Mouse (Mus musculus): Measurements from ENCODE around the gene Vmac.

Vmac gene

DNA sequence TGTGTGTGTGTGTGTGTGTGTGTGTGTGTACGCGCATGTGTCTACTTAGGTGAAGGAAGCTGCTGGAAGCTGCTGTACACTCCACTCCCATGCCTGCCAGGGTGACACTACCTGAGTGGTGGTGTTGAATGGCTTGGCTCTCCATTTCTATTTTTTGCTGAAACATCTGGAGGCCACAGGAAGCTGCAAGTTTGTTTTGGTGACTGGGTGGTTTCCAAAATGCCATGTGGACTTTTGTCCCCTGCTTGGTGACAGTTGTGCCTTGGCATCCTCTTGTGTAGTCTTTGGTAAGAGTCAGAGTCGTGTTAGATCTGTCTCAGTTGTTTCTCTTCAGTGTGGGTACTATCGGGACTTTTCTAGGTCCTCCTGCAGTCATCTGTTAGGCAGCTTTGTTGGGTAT, 31.0 kb downstream of the Vmac start:
- DNase-seq (ENCODE audit: low spot score) = no peak

DNA sequence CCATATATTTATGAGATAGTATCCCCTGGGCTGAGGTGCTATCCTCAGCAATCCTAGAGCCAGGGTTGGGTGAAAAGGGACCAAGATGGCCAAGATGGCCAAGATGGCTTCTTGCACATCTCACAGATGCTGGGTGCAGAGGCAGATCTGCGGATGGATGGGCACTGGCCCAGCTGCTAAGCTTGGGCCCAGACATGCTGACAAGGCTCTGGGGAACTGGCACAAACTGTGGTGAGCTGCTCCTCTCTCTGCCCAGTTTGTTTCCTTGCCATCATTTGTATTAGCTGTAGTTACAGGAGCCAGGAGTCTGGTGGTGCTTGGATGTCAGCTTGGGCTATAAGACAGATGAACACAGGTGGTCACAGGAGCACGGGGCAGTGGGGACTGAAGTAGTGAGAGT, 33.2 kb downstream of the Vmac start:
- DNase-seq (ENCODE audit: low spot score) = no peak

DNA sequence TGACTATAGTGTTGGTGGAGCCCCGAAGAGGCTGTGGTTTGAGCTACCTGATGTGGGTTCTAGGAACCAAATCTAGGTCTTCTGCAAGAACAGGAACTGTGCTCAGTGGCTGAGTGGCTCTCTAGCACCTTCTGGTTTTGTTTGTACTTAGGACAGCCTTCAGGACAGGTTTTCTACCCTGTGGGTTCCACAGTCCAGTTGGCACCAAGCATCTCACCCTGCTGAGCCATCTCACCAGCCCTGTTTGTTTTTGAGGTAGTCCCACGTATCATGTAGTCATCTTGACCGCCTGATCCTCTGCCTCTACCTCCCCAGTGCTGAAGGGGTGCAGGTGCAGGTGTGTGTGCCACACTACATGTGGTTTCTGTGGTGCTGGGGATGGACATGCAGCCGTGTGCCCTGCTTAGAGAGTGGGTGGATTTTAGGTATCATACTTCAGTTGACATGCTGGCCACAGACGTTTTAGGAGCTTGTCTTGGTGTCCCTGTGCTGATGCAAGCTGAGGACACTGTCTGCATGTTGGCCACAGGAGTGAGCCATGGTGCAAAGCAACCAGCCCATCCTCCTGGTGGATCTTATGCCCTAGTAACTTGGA, 34.2 kb downstream of the Vmac start:
- DNase-seq (ENCODE audit: low spot score) = no peak

DNA sequence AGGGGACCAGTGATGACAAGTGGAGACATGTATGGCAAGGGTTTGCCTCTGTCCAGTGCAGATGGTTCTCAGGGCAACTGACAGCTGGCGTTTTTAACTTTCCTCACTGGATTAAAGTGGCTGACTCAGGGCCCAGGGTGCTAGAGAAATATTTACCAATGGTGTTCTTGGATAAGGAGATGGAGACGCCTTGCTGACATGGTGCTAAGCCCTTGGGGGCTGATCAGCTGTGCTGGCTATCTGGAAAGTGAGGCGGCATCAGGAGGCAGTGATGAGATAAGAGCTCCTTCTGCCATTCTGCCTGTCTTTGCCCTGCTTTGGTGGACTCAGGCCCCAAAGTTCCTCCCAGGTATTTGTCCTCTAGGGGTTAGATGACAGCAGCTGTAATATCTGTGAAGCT, 34.9 kb downstream of the Vmac start:
- DNase-seq (ENCODE audit: low spot score) = no peak

DNA sequence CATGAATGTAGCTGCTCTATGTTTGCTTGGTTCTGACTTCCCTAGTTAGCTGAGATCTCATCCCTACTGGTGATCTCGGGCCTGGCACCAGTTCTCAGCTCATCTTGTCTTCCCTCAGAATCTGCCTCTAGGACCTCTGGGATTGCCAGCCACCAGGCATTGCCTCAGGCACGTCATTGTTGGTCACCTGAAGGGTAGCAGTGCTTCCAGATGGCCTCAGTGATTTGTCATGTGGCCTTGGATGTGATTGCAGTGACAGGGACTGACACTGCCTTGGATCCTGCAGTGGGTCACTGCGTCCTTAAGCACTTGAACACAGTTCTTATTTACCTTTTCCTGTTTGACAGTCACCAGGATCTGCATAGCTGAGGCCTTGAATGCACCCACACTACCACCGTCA, 36.0 kb downstream of the Vmac start:
- no peak for DNase-seq (ENCODE audit: low spot score)

DNA sequence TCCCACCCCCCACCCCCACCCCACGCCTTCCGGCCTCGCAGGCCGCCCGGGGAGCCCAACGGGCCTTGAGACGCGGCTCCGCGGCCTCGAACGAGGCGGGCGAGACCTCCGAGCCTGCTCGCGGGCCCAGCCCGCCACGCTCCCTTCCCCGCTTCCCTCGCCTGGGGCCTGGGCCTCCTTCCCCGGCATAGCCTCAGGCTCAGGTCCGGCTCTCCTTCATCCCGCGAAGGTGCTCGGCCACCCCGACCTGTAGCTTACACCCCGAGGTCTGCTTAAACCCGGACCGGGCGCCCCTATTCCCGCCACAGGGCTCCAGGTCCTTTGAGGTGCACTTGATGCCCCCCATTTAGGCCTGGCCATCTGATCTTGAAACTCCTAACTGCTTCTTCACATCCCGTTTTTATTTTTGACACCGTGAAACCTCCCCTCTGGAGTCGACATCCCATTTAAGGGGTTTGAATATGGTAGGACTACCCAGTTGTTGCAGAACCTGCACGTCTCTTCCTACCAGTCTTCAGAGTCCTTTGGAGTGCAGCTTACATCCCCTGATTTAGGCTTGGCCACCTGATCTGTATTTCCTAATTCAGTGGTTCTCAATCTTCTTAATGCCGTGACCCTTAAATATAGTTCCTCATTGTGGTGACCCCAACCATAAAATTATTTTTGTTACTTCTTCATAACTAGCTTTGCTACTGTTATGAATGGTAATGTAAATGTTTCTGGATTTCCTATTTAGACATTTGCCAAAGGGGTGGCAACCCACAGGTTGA, 44.0 kb downstream of the Vmac start:
- no peak for DNase-seq (ENCODE audit: low spot score)

DNA sequence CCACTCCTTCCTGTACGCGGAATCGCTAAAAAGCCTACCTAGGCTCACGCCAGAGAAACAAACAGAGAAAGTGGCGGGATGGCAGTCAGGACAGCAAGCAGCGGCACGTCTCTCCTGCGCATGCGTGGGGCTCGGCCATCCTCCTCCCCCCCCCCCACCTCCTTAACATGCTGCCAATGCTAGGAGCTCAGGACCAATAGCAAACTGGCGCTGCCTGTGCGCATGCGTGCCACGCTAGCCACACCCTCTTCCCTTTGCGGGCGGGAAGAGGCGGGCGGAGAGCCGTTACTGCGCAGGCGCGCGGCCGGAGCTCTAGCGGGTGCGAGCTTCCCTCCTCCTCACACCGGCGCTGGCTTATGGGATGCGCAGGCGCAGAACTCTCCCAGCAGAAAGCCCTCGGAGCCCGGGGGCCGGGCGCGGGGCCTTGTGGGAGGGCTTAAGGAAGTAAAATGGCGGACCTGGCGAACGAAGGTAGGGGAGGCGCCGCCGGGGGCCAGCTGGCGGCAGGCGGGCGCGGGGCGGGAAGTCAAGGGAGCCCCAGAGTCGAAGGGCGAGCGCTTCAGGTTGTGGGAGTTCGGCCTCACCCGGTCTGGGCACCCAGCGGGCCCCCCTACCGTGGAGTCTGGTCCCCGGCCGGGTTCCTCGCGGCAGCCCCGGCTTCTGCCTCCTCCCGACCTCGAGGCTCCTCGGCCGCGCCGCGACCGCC, 44.7 kb downstream of the Vmac start, which contains the start of gene Ranbp3:
Gene Ranbp3, plus strand, starts transcription at position 354 of the 706 bp plus-strand sequence.
- peak; percentile 99 for DNase-seq (ENCODE audit: low spot score)

DNA sequence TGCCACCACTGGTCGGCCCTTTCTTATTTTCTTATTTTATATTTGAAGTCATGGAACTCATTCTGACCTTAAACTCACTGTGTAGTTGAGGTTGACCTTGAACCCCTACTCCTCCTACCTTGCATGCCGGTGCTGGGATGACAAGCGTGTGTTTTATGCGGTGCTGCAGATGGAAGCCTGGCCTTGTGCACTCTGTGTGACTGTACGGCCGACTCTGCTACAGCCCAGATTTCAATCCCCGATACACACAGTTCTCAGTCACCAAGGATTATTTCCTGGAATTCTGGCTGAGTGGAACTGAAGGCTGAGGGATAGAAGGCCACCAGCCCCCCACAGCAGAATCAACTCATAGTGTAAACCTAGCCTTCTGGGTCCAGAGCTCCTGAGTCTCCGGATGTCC, 48.1 kb downstream of the Vmac start:
- no peak for DNase-seq (ENCODE audit: low spot score)

DNA sequence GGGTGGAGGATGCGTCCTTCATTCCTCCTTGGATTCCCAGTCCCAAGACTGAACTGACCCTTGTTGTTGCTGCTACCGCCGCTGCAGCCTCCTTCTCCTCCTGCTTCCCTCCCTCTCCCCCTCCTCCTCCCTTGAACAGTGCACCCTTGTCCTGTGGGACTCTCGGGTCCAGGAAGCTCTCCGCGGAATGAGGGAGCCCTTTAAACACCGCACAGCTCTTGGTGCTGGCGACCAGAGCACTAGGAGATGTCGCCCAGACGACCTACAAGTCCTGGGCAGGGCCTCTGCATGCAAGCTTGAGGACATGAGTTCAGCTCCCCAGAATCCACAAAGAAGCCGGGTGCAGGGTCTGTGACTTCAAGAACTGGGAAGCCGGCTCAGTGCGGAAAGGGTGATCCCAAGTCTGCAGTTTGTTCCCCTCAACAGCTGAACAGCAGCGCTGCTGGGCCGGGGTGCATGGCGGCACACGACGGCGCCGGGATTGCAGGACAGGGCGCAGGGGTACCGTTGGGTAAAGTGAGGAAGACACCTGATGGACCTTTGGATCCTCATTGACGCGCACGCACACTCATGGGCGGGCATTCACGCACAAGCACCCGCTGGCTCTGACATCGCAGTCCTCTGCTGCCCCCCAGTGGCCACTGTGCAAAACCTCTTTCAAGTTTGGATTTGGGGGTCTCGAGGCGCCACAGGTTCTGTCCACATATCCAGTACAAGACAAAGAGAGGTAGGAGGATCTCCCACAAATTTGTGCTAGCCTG, 49.3 kb downstream of the Vmac start:
- peak; percentile 71 for DNase-seq (ENCODE audit: low spot score)

DNA sequence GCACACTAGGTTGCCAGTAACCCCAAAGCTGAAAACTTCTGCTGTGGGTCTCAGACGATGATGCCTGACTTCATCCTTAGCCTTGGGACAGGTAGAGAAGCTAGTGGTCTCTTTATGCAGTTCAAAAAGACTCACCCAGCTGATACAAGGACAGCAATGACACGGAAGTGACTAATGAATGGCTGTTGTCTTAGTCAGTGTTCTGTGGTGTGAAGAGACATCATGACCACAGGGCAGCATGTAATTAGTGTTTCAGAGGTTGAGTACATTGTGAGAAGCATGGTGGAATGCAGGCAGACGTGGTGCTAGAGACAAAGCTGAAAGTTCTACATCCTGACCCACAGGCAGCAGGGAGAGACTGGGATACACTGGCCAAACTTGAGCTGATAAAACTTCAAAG, 50.2 kb downstream of the Vmac start:
- no peak for DNase-seq (ENCODE audit: low spot score)

DNA sequence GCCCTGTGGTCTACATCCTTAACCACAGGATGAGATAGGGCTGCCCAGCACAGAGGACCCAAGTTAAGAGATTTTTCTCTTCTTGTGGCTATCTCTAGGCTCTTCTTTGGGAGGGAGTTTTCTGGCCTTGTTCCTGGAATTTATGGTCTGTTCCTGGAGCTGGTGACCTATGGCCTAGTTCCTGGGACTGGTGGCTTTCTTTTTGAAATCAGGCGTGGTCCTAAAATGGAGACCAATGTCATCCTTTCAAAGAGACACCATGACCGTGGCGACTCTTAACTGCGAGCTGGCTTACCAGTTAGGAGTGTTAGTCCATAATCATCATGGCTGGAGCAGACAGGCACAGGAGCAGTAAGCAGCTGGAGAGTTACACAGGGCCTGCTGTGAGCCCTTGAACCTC, 51.4 kb downstream of the Vmac start:
- DNase-seq (ENCODE audit: low spot score) = no peak

DNA sequence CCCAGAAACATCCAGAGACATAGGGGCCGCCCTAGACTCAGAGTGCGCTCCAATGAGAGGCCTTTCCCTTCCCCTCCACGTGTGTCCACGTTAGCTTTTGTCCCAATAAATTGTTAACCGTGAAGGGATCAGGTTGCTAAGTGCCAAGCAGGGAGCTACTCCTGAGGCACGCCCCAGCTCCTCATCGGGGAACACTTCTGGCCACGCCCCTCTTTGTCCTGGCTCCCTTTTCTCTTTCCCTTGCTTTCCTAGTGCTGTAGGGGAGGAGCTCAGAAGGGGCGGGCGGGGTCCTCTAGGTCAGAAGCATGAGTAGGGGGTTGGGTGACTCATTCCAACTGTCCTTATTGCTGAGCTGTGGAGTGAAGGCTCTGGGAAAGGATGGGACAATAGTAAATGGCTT, 53.5 kb downstream of the Vmac start:
- DNase-seq (ENCODE audit: low spot score) = no peak

Measured in layer of hippocampus, adult 11-12 months (tissue).